Mouse (Mus musculus): Measurements from ENCODE around the gene Prps1.

- no peak for TF ChIP-seq POLR2A (IDR thresholded peaks at IDR 0.05; ENCODE audit: borderline replicate concordance, control insufficient read depth, low read depth, low read length)
- no peak for TF ChIP-seq CTCF (IDR thresholded peaks at IDR 0.05; ENCODE audit: control insufficient read depth, insufficient read depth, low read length)
Measured at GRCm38 (mm10) chrX:140456751-140457491, 508 bp downstream of the Prps1 start.

Data from bone marrow, adult 2 months (tissue).